Mouse (Mus musculus) C2C12 (cell line): Measurements from ENCODE around the gene Zg16. TPM values are rescaled to one million over a fixed set of nuclear protein-coding genes. Genes with fewer than 3 reads are reported as not detected.
"Not testable (repeated sequence)": the region's sequence is repeated elsewhere in the genome, so short reads cannot be mapped to it uniquely, and the experiment has no call there.

Experiments used
- H3K27me3 ChIP-seq: one replicate; pipeline ENCODE4 v1.6.1; 2011; ENCODE audit not compliant: control insufficient read depth, insufficient read depth, insufficient read length
- H3K36me3 ChIP-seq: one replicate; pipeline ENCODE4 v1.6.1; 2011; ENCODE audit not compliant: control insufficient read depth, insufficient read depth
- H3K4me3 ChIP-seq: one replicate; pipeline ENCODE4 v1.5.1; 2011; ENCODE audit warnings: mild to moderate bottlenecking, control low read depth; ENCODE audit not compliant: poor library complexity, insufficient read depth, severe bottlenecking
- H3K79me2 ChIP-seq: one replicate; pipeline ENCODE4 v1.6.1; 2011; ENCODE audit not compliant: control insufficient read depth, insufficient read depth
- H3K79me3 ChIP-seq: one replicate; pipeline ENCODE4 v1.6.1; 2011; ENCODE audit warnings: low read depth, control low read depth
- H3ac ChIP-seq: one replicate; pipeline ENCODE3; 2011; ENCODE audit warnings: low read depth; ENCODE audit not compliant: control insufficient read depth, insufficient read length
- CEBPB ChIP-seq: IDR thresholded peaks from one replicate; pipeline ENCODE4 v1.6.1; 2011; ENCODE audit warnings: low read depth, mild to moderate bottlenecking, control low read depth, moderate library complexity
- CTCF ChIP-seq: IDR thresholded peaks from one replicate; pipeline ENCODE4 v1.5.1; 2011; ENCODE audit not compliant: control insufficient read depth, insufficient read depth, insufficient read length
- FOSL1 ChIP-seq: IDR thresholded peaks from one replicate; pipeline ENCODE4 v1.8.0; 2011; ENCODE audit warnings: mild to moderate bottlenecking, low read length; ENCODE audit not compliant: poor library complexity, insufficient read depth, severe bottlenecking
- MAX ChIP-seq: IDR thresholded peaks from one replicate; pipeline ENCODE4 v1.6.1; 2011; ENCODE audit warnings: mild to moderate bottlenecking, control low read depth
- MYOD1 ChIP-seq: IDR thresholded peaks from one replicate; pipeline ENCODE4 v1.6.1; 2011; ENCODE audit warnings: low read depth; ENCODE audit not compliant: control insufficient read depth, insufficient read length
- MYOG ChIP-seq: IDR thresholded peaks from one replicate; pipeline ENCODE4 v1.6.1; 2011; ENCODE audit not compliant: control insufficient read depth, insufficient read length; ENCODE audit errors: extremely low read depth
- USF1 ChIP-seq: IDR thresholded peaks from one replicate; pipeline ENCODE4 v1.6.1; 2011; ENCODE audit warnings: low read depth, mild to moderate bottlenecking, control low read depth, moderate library complexity
- long read RNA-seq, 2 experiments: library from polyadenylated mRNA; unstranded; transcript quantifications; one replicate each; pipeline ENCODE4 v2.0.0; 2019 to 2020
- polyA plus RNA-seq: library from polyadenylated mRNA; unstranded; fragments of >200 nt; fragmentation: generic; extraction: Trizol; gene quantifications from one replicate; pipeline ENCODE4 v1.2.1, GENCODE M21; 2012; ENCODE audit warnings: missing spikeins

The Zg16 gene
- not detected for polyA plus RNA-seq
- long read RNA-seq, experiment 1: 0 reads
- long read RNA-seq, experiment 2: 0 reads

DNA sequence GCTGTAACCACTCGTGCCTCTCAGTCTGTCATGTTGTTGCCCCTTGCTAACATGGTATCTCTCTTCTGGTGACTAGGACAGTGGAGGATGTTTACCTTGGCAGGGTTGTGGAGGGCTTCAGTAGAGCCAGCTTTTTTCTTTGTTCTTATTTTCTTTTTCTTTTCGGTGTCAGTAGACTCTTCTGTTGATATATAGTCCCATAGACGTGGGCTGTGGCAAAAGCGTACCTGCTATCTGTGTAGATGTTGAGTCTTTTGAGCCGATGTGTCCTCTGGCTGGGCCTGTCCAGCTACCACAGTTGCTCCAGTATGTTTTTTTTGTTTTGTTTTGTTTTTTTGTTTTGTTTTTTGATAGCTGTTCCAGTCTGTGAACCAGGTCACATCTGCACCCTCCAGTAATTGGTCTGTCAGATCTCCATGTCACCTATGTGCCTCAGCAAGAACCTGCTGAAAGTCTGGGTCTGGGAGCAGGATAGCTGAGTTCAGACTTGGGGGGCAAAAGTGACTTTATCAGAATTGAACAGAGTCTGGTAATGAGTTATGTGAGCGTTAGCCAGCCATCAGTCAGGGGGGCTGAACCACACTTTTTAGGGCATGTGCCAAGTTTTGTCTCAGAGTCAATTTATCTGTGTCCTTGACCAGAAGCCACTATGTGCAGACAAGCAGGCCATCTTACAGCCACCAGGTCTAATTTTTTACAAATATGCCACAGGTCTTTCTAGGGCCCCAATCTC, at the start of gene Zg16:
Zg16 (minus strand) TSS at position 51 of the 733 bp plus-strand sequence.
- H3K4me3 ChIP-seq, H3K36me3 ChIP-seq, H3K79me3 ChIP-seq, H3K27me3 ChIP-seq, H3ac ChIP-seq: not testable (repeated sequence)
- H3K79me2 ChIP-seq: peaks cover 13% of the 10 kb centered on the region

DNA sequence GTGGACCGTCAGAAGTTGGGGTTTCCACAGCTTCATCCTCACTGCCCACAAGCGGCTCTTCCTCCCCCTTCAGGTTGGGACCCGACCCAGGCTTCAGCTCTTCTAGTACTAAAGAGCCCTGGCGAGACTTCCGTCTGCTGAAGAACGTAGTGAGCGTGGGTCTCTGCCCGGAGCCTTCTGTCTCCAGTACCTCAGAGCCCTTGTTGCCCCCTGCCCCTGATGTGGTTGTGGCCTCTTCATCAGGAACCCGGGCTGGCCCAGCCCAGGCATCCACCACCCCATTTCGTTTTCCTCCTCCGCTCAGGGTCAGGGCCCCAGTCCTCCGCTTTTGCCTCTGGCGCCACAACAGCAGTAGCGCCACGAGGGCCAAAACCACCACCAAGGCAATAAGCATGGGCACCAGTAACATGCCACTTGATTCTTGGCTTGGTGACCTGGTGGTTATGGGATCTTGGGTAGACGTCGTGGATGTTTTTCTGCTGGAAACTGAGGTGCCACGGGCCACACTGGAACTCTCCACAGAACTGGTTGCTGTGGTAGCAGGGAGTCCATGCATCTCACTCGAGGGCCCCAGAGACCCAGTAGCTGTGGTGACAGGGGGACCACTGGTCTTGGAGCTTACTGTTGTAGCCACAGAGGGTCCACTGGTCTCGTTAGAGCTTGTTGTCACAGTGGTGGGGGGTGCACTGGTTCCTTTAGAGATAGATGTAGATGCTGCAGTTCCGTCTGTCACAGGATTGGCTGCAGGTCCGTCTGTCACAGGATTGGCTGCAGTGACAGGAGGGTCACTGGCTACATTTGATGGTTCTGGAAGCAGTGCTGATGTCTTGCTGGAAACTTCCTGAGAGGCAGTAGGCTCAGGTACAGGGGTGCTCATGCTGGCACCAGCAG, 49.3 kb upstream of the Zg16 start:
- H3K79me2 ChIP-seq: no peaks in the 10 kb centered on the region
- no peak for TF ChIP-seq USF1
- no peak overlapping the region for H3K4me3 ChIP-seq
- no peaks in the 10 kb centered on the region for H3K27me3 ChIP-seq
- no peaks in the 10 kb centered on the region for H3K79me3 ChIP-seq
- H3ac ChIP-seq: no peak overlapping the region
- no peaks in the 10 kb centered on the region for H3K36me3 ChIP-seq

DNA sequence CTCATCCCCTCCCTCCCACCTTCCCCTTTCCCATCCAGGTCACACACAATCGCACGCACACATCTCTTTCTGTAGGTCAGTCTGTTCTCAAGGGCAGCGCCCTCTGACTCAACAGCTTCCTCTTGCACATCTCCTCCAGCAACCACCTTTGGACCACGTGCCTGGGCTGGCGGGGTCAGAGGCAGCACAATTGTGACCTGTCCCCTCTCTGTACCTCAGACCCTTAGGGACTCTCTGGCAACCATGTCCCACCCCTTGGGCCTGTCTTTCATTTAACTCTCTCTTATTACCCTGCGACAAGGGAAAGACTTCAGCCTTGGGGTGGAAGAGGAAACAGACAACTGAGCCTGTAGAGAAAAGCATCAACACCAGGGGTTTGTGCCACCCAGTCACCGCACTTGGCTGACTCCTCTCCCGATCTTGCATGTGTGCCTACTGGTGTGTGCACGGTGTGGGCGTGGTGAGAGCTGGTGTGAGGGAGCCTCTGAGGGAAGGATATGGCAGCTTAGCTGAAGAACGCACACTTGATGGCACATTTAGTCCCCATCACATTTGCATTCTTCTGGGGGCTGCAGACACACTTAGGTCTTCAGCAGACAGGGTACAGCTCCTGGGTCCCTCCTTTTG, 47.8 kb upstream of the Zg16 start:
- H3ac ChIP-seq: no peak overlapping the region
- no peak overlapping the region for H3K4me3 ChIP-seq
- no peaks in the 10 kb centered on the region for H3K27me3 ChIP-seq
- no peak for TF ChIP-seq MYOG
- TF ChIP-seq CTCF: no peak
- no peak for TF ChIP-seq USF1
- TF ChIP-seq MAX: no peak
- TF ChIP-seq FOSL1: no peak
- TF ChIP-seq MYOD1: no peak
- no peak for TF ChIP-seq CEBPB
- H3K79me3 ChIP-seq: no peaks in the 10 kb centered on the region
- H3K36me3 ChIP-seq: no peaks in the 10 kb centered on the region
- H3K79me2 ChIP-seq: no peaks in the 10 kb centered on the region

DNA sequence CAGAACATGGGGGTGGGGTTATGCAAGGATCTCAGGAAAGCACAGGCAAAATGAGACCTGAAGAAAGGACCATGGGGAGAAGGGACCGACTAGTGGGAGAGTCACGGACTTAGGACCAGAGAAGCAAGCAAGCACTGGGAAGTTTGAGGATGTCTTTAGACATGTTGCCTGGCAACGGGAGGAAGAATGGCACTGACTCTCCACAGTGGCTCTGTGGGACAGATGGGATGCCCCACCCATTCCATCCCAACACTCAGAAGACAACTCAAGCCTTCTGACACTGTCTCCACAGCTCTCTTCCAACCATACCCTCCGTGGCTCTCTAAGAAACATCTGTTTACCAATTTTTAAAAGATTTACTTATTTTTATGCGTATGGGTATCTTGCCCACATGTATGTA, 46.0 kb upstream of the Zg16 start:
- H3K36me3 ChIP-seq: no peaks in the 10 kb centered on the region
- H3K27me3 ChIP-seq: no peaks in the 10 kb centered on the region
- H3K79me2 ChIP-seq: no peaks in the 10 kb centered on the region
- no peak for TF ChIP-seq USF1
- TF ChIP-seq MYOG: no peak
- TF ChIP-seq MYOD1: no peak
- TF ChIP-seq CEBPB: no peak
- no peak for TF ChIP-seq MAX
- no peak for TF ChIP-seq CTCF
- TF ChIP-seq FOSL1: no peak
- H3ac ChIP-seq: no peak overlapping the region
- H3K79me3 ChIP-seq: no peaks in the 10 kb centered on the region
- no peak overlapping the region for H3K4me3 ChIP-seq

DNA sequence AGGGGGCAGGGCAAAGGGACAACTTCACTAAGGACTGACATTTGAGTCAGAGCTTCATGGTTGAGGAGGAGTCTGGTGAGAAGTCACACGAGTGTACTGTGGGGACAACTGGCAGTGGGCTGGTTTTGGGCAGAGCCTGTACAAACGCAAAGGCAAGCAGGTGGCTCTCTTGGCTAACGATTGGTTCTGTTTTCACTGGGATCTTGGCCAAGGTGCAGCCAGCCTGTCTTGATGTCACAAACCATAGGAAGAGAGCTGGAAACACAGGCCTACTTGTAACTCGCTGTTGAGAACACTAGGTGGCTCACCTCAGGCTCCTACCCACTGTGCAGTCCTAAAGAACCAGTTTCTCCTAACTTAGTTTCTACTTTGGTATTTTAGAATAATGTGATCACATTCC, 42.5 kb upstream of the Zg16 start:
- no peak overlapping the region for H3K4me3 ChIP-seq
- H3K27me3 ChIP-seq: no peaks in the 10 kb centered on the region
- no peak for TF ChIP-seq FOSL1
- TF ChIP-seq USF1: no peak
- TF ChIP-seq MAX: no peak
- no peak for TF ChIP-seq CEBPB
- TF ChIP-seq MYOG: no peak
- TF ChIP-seq MYOD1: no peak
- TF ChIP-seq CTCF: no peak
- H3ac ChIP-seq: no peak overlapping the region
- no peaks in the 10 kb centered on the region for H3K79me2 ChIP-seq
- H3K79me3 ChIP-seq: no peaks in the 10 kb centered on the region
- no peaks in the 10 kb centered on the region for H3K36me3 ChIP-seq

DNA sequence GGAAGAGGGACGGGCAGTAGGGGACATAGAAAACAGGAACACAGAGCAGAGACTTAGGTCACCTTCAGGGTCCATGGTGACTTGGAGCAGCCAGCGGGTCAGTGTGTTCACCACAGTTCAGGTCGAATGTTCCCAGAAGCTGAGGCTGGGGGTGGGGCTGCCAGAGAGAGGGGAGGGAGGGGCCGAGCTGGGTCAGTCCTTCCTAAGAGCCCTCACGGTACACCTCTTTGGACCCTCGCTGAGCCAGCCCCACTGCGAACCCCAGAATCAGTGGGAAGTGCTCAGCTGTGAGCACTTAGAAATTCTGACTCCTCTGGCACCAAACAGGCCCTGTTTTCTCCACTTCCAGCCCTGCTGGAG, 34.8 kb upstream of the Zg16 start, which contains the start of gene Qprt:
Qprt (minus strand) TSS at position 316 of the 360 bp plus-strand sequence.
- Histone ChIP-seq H3ac (no peak within 1 kb of the TSS), H3K27me3 (peaks cover 3% of the 10 kb centered on the region), H3K36me3 (no peaks in the 10 kb centered on the region), H3K79me3 (no peaks in the 10 kb centered on the region), H3K4me3 (no peak within 1 kb of the TSS), H3K79me2 (no peaks in the 10 kb centered on the region)
- TF ChIP-seq CEBPB (no peak), MYOG (no peak), CTCF (no peak), MYOD1 (no peak), FOSL1 (no peak), USF1 (no peak), MAX (no peak)
